Mouse (Mus musculus) embryonic facial prominence, embryonic 14.5 days (tissue): ENCODE data around the gene Rdh12. TPM values are rescaled to one million over a fixed set of nuclear protein-coding genes. Genes with fewer than 3 reads are reported as not detected.

Experiments
- ATAC-seq: fragments of 200-750 bp; cut with Nextera tagmentation; 2 replicates; pipeline ENCODE4 v1.8.0; 2017; ENCODE audit warnings: low read depth, moderate number of reproducible peaks, moderate TSS enrichment
- DNase-seq: peaks from one replicate; pipeline ENCODE4 v3.0.0-alpha.2; 2015; ENCODE audit warnings: low spot score
- H3K27ac ChIP-seq: fragments of 300-500 bp; sonication (generic); replicated peaks from 2 replicates; pipeline ENCODE4 v1.5.1; 2014; ENCODE audit warnings: low read depth, mild to moderate bottlenecking, low read length, moderate library complexity
- H3K27me3 ChIP-seq: fragments of 300-500 bp; sonication (generic); replicated peaks from 2 replicates; pipeline ENCODE4 v1.6.1; 2014; ENCODE audit warnings: low read length; ENCODE audit not compliant: control insufficient read depth, insufficient read depth
- H3K36me3 ChIP-seq: fragments of 300-500 bp; sonication (generic); 2 replicates; pipeline ENCODE4 v1.6.1; 2014; ENCODE audit warnings: low read length, mixed read lengths; ENCODE audit not compliant: control insufficient read depth, insufficient read depth
- H3K4me1 ChIP-seq: fragments of 300-500 bp; sonication (generic); 2 replicates; pipeline ENCODE4 v1.6.1; 2014; ENCODE audit warnings: antibody characterized with exemption, low read length; ENCODE audit not compliant: control insufficient read depth, insufficient read depth
- H3K4me2 ChIP-seq: fragments of 300-500 bp; sonication (generic); 2 replicates; pipeline ENCODE4 v1.6.1; 2014; ENCODE audit warnings: low read depth, mild to moderate bottlenecking, low read length, moderate library complexity, mixed read lengths
- H3K4me3 ChIP-seq: fragments of 300-500 bp; sonication (generic); 2 replicates; pipeline ENCODE4 v1.5.1; 2014; ENCODE audit warnings: low read depth, mild to moderate bottlenecking, low read length
- H3K9ac ChIP-seq: fragments of 300-500 bp; sonication (generic); 2 replicates; pipeline ENCODE4 v1.6.1; 2014; ENCODE audit warnings: low read depth, mild to moderate bottlenecking, low read length, moderate library complexity, mixed read lengths
- H3K9me3 ChIP-seq: fragments of 300-500 bp; sonication (generic); 2 replicates; pipeline ENCODE4 v1.6.1; 2016; ENCODE audit warnings: low read length; ENCODE audit not compliant: control insufficient read depth
- WGBS: fragments of 180-500 bp; shearing (Covaris S2); extraction: QIAGEN DNeasy Blood & Tissue Kit; methylation state at CpG from one replicate; pipeline ENCODE4 v1.1.7; 2014; 5-methylcytosine and 5-hydroxymethylcytosine counted together
- polyA plus RNA-seq: library from polyadenylated mRNA; unstranded; fragments of >200 nt; fragmentation: Nextera tagmentation; extraction: Ambion mirVana; gene quantifications from 2 replicates; pipeline ENCODE4 v1.2.1, GENCODE M21; 2014

Rdh12 gene
- polyA plus RNA-seq, result 6.8 and 6.9 TPM in 2 replicates

DNA sequence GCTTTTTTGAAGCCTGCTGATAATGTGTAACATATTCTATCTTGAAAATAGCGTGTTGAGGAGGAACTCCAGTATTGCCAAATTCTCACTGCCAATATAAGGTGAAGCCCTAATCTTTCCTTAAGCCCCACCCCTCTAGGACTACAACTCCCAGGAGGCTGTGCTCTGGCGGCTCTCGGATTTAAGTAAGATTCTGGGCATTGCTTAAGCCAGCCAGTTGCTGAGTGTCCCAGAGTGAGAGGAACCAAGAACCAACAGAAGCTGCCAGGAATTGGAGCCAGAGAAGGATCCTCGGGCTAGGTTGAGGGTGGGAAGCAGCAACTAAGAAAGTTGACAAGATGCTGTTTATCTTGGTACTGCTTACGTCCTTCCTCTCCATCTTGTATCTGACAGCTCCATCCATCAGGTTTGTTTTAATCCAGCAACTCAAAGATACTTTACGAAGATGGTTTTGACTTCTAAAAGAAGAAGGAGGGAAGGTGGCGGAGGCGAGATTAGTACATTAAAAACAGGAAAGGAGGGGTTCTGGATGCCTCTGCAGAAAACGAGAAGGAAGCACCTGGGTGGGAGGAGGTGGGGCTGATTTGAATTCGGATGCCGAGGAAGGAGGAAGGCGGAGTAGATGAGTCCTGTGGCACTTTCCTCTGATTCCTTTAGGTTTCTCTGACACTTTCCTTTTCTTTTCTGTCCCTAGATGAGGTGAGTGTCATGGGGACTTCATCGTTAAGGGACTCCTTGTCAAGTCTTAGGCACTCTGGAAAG is at the start of gene Rdh12:
Rdh12 (plus strand) TSS at position 212 of the 762 bp plus-strand sequence.
- peak; percentile 65 for DNase-seq
- Histone ChIP-seq H3K27ac (no peak within 1 kb of the TSS), H3K36me3 (no peaks in the 10 kb centered on the region), H3K27me3 (no peaks in the 10 kb centered on the region), H3K9me3 (no peaks in the 10 kb centered on the region), H3K4me2 (peak within 1 kb of the TSS; percentile 59), H3K9ac (peak within 1 kb of the TSS; percentile 48), H3K4me1 (peaks cover 6% of the 10 kb centered on the region; the same call in 1 of the 2 replicates), H3K4me3 (peak within 1 kb of the TSS; percentile 39)
- WGBS, result 4% methylated on average over 13 of the region's 13 CpGs
- ATAC-seq, result peak; percentile 76; the same call in 1 of the 2 replicates

DNA sequence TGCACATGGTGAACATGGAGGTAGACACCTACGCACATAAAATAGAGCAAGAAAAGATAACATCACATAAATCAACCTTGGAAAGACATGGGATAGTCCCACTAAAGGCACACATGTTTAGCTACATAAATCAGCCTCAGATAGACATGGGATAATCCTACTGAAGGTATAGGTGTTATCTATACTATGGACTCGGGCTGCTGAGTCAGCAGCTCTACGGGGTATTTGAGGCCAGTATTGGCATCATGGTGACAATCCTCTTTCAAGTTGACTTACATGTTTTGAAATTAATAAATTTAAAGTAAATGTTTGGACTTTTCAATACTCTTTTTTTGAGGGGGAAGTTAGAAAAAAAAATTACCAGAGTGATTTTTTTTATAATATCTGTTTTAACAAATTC is 45.8 kb upstream of the Rdh12 start:
- DNase-seq (no peak), ATAC-seq (no peak)
- H3K4me2 ChIP-seq, result no peak overlapping the region
- H3K4me3 ChIP-seq, result no peak overlapping the region
- no peaks in the 10 kb centered on the region for H3K4me1 ChIP-seq
- no peak overlapping the region for H3K9ac ChIP-seq
- H3K27me3 ChIP-seq, result no peaks in the 10 kb centered on the region
- WGBS, result 94% methylated on average over 3 of the region's 3 CpGs
- peaks cover 76% of the 10 kb centered on the region for H3K36me3 ChIP-seq
- no peaks in the 10 kb centered on the region for H3K9me3 ChIP-seq
- H3K27ac ChIP-seq, result no peak overlapping the region

DNA sequence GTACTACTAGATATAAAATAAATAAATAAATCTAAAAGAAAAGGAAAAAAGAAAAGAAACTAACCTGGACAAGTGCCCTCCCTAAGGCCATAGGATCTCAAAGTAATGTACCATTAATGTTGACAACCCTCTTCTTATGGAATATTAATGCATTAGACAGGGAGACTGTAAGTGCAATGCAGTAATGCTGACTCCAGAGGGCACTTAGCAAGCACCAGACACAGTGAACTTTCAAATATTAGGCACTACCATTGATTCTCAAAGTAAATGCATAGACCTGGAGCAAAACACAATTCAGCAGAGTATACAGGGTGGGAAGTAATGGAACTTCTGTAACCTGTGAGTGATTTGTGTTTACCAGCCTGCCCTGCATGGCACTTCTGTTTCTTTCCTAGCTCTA is 39.5 kb upstream of the Rdh12 start:
- ATAC-seq, result no peak
- peaks cover 5% of the 10 kb centered on the region; the same call in 1 of the 2 replicates for H3K4me1 ChIP-seq
- DNase-seq, result no peak
- H3K4me2 ChIP-seq, result no peak overlapping the region
- H3K27ac ChIP-seq, result no peak overlapping the region
- no peak overlapping the region for H3K4me3 ChIP-seq
- H3K9ac ChIP-seq, result no peak overlapping the region
- H3K9me3 ChIP-seq, result no peaks in the 10 kb centered on the region
- H3K27me3 ChIP-seq, result no peaks in the 10 kb centered on the region
- peaks cover 18% of the 10 kb centered on the region for H3K36me3 ChIP-seq

DNA sequence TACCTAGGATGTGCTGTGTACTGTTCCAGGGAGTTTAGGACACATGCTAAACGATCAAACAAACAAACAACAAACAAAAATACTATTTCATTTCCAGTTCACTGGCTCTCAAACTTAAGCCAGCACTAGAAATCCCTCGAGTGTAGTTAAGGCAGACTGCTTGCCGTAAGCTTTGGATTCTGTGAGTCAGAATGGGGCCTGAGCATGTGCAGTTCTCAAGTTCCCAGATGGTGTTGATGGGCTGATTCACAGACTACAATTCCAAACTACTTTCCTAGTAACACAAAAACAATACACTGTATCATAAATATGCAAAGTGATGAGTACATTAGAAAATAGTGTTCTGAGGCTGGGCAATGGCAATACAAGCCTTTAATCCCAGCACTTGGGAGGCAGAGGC is 38.3 kb upstream of the Rdh12 start:
- Histone ChIP-seq H3K4me3 (no peak overlapping the region), H3K27ac (no peak overlapping the region), H3K4me1 (peaks cover 5% of the 10 kb centered on the region; the same call in 1 of the 2 replicates), H3K9me3 (no peaks in the 10 kb centered on the region), H3K27me3 (no peaks in the 10 kb centered on the region), H3K36me3 (peaks cover 8% of the 10 kb centered on the region), H3K4me2 (no peak overlapping the region), H3K9ac (no peak overlapping the region)
- 69% methylated on average over 3 of the region's 3 CpGs for WGBS
- DNase-seq (no peak), ATAC-seq (no peak)

DNA sequence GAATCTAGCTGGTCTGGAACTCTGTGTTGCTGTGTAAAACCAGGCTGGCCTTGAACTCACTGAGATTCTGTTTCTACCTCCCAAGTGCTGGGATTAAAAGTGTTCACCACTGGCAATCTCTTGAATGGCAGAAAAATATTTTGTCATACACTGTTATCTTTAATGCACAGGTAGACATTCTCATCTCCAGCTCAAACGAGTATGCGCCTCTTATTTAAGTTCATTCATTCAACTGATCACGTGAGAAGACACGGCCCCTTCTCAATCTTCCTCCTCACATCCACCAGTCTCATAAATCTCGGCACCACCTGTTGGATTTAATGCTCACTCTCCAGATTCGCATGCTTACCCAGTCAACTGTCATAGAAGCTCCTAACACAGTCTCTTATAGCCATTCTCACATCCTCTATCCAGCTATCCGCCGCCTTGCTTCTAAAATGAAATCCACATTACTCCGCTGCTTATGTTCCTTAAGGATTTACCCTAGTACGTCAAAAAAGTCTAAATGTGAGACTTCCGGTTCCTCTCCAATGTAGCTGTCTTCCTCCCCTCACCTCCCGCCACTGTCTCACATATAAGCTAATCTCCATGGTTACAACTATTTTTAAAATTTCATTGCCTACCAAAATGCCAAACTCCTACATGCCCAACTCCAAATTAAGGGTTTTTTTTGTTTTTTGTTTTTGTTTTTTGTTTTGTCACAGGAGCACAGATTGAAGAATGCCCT is 37.3 kb upstream of the Rdh12 start:
- DNase-seq (no peak), ATAC-seq (no peak)
- peaks cover 11% of the 10 kb centered on the region for H3K36me3 ChIP-seq
- peak overlapping the region; percentile 72 for H3K4me2 ChIP-seq
- H3K27ac ChIP-seq, result peak overlapping the region; percentile 93; the same call in 1 of the 2 replicates
- H3K4me1 ChIP-seq, result peaks cover 5% of the 10 kb centered on the region; the same call in 1 of the 2 replicates
- 33% methylated on average over 12 of the region's 12 CpGs for WGBS
- H3K27me3 ChIP-seq, result no peaks in the 10 kb centered on the region
- H3K4me3 ChIP-seq, result peak overlapping the region; percentile 70
- H3K9me3 ChIP-seq, result no peaks in the 10 kb centered on the region
- H3K9ac ChIP-seq, result peak overlapping the region; percentile 90

DNA sequence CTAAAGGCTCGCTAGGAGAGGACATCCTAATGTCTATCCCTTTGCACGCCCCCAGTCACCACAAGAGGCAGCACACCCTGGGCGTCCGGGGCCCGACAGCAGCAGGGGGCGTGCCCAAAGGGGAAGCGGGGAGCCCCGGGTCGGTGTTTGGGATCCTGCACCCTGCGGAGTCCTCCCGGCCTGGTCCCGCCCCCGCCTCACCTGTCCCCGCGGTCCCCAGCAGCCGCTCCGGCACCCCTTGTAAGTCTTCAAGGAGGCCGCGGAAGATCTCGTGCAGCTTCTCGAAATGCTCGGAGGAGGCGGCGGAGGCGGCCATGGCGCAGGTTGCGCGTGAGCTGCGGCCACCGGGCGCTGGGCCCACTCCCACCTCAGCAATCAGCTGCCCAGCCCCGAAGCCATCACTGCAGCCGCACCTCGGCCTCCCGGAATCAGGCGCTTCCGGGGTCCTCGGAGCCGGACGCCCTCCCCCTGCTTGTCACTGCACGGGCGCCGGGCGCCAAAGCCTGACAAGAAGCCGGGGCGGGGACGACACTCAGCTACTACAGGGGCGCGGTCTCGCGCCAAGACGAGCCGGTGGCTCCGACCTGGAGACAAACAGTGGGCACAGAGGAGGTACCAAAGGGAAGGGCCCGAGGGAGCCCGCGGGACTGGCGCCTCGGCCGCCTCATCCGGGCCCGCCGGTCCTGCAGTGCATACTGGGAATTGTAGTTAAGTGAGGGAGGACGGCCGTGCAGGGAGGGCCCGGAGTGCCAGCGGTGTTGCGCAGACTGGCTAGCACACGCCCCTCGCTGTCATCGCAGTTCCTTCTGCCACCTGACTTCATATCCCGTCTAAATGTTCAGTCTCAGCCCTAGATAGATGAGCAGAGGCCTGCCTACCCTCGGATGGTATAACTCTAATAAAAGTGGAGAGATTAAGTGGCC is 36.4 kb upstream of the Rdh12 start, which contains the start of gene Vti1b:
Vti1b (minus strand) TSS at position 649 of the 923 bp plus-strand sequence.
- Histone ChIP-seq H3K9me3 (no peaks in the 10 kb centered on the region), H3K36me3 (peaks cover 19% of the 10 kb centered on the region), H3K9ac (peak within 1 kb of the TSS; percentile 90), H3K4me1 (peaks cover 5% of the 10 kb centered on the region; the same call in 1 of the 2 replicates), H3K27me3 (no peaks in the 10 kb centered on the region), H3K27ac (peak within 1 kb of the TSS; percentile 93), H3K4me2 (peak within 1 kb of the TSS; percentile 72), H3K4me3 (peak within 1 kb of the TSS; percentile 70)
- 1% methylated on average over 38 of the region's 73 CpGs for WGBS
- DNase-seq (peak; percentile 95), ATAC-seq (peak; percentile 98)

DNA sequence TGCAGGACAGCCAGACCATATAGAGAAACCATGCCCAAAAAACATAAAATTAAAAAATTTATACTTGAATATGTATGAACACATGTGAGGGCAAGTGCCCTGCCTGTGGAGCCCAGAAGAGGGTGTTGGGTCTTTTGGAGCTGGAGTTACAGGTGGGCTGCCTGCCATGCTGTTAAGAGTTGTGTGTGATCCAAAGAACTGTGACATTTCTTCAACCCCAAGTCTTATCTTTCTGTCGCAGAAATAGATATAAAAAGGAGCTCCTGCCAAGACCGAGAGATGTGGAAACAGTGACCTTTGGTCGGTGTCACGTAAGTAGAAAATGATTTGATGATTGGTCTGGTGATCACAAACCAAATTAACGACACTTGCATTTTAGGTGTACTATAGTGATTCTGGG is 35.0 kb upstream of the Rdh12 start:
- WGBS, result 87% methylated on average over 5 of the region's 5 CpGs
- H3K4me3 ChIP-seq, result no peak overlapping the region
- ATAC-seq, result no peak
- no peak for DNase-seq
- H3K9ac ChIP-seq, result no peak overlapping the region
- no peak overlapping the region for H3K27ac ChIP-seq
- no peak overlapping the region for H3K4me2 ChIP-seq
- H3K27me3 ChIP-seq, result no peaks in the 10 kb centered on the region
- H3K4me1 ChIP-seq, result peaks cover 5% of the 10 kb centered on the region; the same call in 1 of the 2 replicates
- peaks cover 19% of the 10 kb centered on the region for H3K36me3 ChIP-seq
- H3K9me3 ChIP-seq, result no peaks in the 10 kb centered on the region

DNA sequence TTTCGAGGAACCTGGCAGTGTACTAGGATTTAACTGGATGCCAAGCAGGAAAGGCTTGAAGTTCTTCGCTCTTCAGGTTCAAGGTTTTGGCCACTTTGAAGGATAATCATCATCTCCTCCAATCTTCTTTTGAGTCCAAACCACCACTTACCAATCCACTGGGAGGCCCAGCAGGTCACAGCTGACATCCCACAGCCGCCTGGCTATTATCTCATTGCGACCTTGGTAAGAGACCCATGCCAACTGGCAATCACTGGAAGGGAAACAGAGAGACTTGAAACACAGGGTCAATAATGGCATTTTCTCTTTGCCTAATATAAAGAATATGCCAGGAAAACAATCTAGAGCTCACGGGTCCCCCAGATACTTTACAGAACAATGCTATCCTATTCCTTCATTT is 32.7 kb upstream of the Rdh12 start:
- WGBS, result 87% methylated on average over 5 of the region's 5 CpGs
- Histone ChIP-seq H3K27ac (no peak overlapping the region), H3K9ac (no peak overlapping the region), H3K36me3 (peaks cover 25% of the 10 kb centered on the region), H3K4me1 (peaks cover 5% of the 10 kb centered on the region; the same call in 1 of the 2 replicates), H3K9me3 (no peaks in the 10 kb centered on the region), H3K4me3 (no peak overlapping the region), H3K4me2 (no peak overlapping the region), H3K27me3 (no peaks in the 10 kb centered on the region)
- no peak for ATAC-seq
- no peak for DNase-seq
